Mouse (Mus musculus): ENCODE data around the gene Otub1. TPM values are rescaled to one million over a fixed set of nuclear protein-coding genes. Genes with fewer than 3 reads are reported as not detected.
A peak's percentile ranks its signal among the peaks of the same experiment; 100 is the strongest.

The Otub1 gene
- total and polyA plus RNA-seq, 2 experiments from 2014 or later: 127 to 132 TPM

- DNase-seq (ENCODE audit: low spot score) (no peak), ATAC-seq (ENCODE audit: insufficient read depth, low read depth) (no peak)
- H3K4me1 ChIP-seq (ENCODE audit: control insufficient read depth, insufficient read depth): peaks cover 32% of the 10 kb centered on the region
- H3K27me3 ChIP-seq (ENCODE audit: control insufficient read depth, insufficient read depth, low read length): no peaks in the 10 kb centered on the region
- WGBS: 82% methylated on average over 7 of the region's 7 CpGs
- no peak overlapping the region for H3K27ac ChIP-seq (ENCODE audit: low read depth)
- H3K9me3 ChIP-seq (replicated peaks; ENCODE audit: control insufficient read depth, low read length): no peaks in the 10 kb centered on the region
- no peak overlapping the region for H3K9ac ChIP-seq (replicated peaks; ENCODE audit: low read depth, low read length)
- no peak overlapping the region for H3K4me3 ChIP-seq (ENCODE audit: low read depth, low read length)
- TF ChIP-seq EP300 (IDR thresholded peaks at IDR 0.05; ENCODE audit: low read depth) (no peak), CTCF (IDR thresholded peaks at IDR 0.05; ENCODE audit: low read depth) (no peak)
- H3K36me3 ChIP-seq (replicated peaks; ENCODE audit: control insufficient read depth, insufficient read depth, low read length): no peaks in the 10 kb centered on the region
- no peak overlapping the region for H3K4me2 ChIP-seq (ENCODE audit: low read depth, low read length)
Measured at GRCm38 (mm10) chr19:7151300-7151926, 54.7 kb downstream of the Otub1 start.

DNA sequence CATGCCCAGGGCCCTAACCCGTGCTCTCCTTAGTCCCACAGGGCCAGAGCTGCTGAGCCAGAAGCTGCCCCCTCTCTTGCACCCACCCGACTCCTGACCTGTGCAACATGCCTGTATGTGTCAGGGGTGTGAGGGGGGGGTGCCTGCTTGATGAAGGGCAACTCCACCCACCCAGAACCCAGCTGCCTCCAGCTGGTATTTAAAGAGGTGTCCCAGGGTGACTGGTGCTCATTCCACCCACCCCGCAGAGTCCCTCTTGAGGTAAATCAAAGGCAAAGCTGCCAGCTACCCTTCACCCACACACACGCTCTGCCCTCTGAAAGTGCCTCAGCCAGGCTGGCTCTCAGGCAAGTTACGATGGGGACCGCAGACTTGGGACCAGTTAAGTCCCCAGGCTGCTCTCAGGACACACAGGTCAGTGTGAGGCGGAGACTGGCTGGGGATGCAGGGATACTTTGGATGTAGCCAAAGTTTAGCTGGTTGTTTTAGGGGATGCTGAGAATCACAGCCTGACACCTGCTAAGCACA lies 56.9 kb downstream of the Otub1 start:
- Histone ChIP-seq H3K27me3 (ENCODE audit: control insufficient read depth, insufficient read depth, low read length) (no peaks in the 10 kb centered on the region), H3K4me3 (ENCODE audit: low read depth, low read length) (no peak overlapping the region), H3K9me3 (replicated peaks; ENCODE audit: control insufficient read depth, low read length) (no peaks in the 10 kb centered on the region), H3K36me3 (replicated peaks; ENCODE audit: control insufficient read depth, insufficient read depth, low read length) (no peaks in the 10 kb centered on the region), H3K4me1 (ENCODE audit: control insufficient read depth, insufficient read depth) (peaks cover 42% of the 10 kb centered on the region), H3K27ac (ENCODE audit: low read depth) (no peak overlapping the region), H3K9ac (replicated peaks; ENCODE audit: low read depth, low read length) (no peak overlapping the region), H3K4me2 (ENCODE audit: low read depth, low read length) (no peak overlapping the region)
- peak; percentile 22; the same call in 1 of the 2 replicates for ATAC-seq (ENCODE audit: insufficient read depth, low read depth)
- TF ChIP-seq EP300 (IDR thresholded peaks at IDR 0.05; ENCODE audit: low read depth): no peak
- no peak for TF ChIP-seq CTCF (IDR thresholded peaks at IDR 0.05; ENCODE audit: low read depth)
- no peak for DNase-seq (ENCODE audit: low spot score)
- WGBS: 71% methylated on average over 7 of the region's 7 CpGs

GRCm38 (mm10) chr19:7148541-7149085 lies 57.5 kb downstream of the Otub1 start:
- WGBS: 58% methylated on average over 8 of the region's 8 CpGs
- Histone ChIP-seq H3K4me2 (ENCODE audit: low read depth, low read length) (no peak overlapping the region), H3K9ac (replicated peaks; ENCODE audit: low read depth, low read length) (no peak overlapping the region), H3K36me3 (replicated peaks; ENCODE audit: control insufficient read depth, insufficient read depth, low read length) (no peaks in the 10 kb centered on the region), H3K4me3 (ENCODE audit: low read depth, low read length) (no peak overlapping the region), H3K27ac (ENCODE audit: low read depth) (no peak overlapping the region), H3K4me1 (ENCODE audit: control insufficient read depth, insufficient read depth) (peaks cover 45% of the 10 kb centered on the region), H3K9me3 (replicated peaks; ENCODE audit: control insufficient read depth, low read length) (no peaks in the 10 kb centered on the region), H3K27me3 (ENCODE audit: control insufficient read depth, insufficient read depth, low read length) (no peaks in the 10 kb centered on the region)
- DNase-seq (ENCODE audit: low spot score): no peak
- no peak for ATAC-seq (ENCODE audit: insufficient read depth, low read depth)
- no peak for TF ChIP-seq EP300 (IDR thresholded peaks at IDR 0.05; ENCODE audit: low read depth)
- TF ChIP-seq CTCF (IDR thresholded peaks at IDR 0.05; ENCODE audit: low read depth): no peak

Other genes starting within 250 kb of the Otub1 start
- gene Ppp1r14b, start 231.3 kb downstream of the Otub1 start, total RNA-seq (2014; rRNA removed; ENCODE audit: low replicate concordance): 88.3 and 100 TPM in 2 replicates
- 128 and 132 TPM in 2 replicates for gene Ppp1r14b, start 231.3 kb downstream of the Otub1 start, polyA plus RNA-seq (2015; fragmentation: Nextera tagmentation; extraction: Ambion mirVana)
- 24.9 and 46.0 TPM in 2 replicates for gene Plcb3, start 229.8 kb downstream of the Otub1 start, total RNA-seq (2014; rRNA removed; ENCODE audit: low replicate concordance)
- gene Plcb3, start 229.8 kb downstream of the Otub1 start, polyA plus RNA-seq (2015; fragmentation: Nextera tagmentation; extraction: Ambion mirVana): 8.3 and 8.6 TPM in 2 replicates
- gene Fkbp2, start 225.8 kb downstream of the Otub1 start, total RNA-seq (2014; rRNA removed; ENCODE audit: low replicate concordance): 0.65 and 8.5 TPM in 2 replicates
- 59.9 and 65.2 TPM in 2 replicates for gene Fkbp2, start 225.8 kb downstream of the Otub1 start, polyA plus RNA-seq (2015; fragmentation: Nextera tagmentation; extraction: Ambion mirVana)
- gene Vegfb, start 218.7 kb downstream of the Otub1 start, total RNA-seq (2014; rRNA removed; ENCODE audit: low replicate concordance): 74.8 and 122 TPM in 2 replicates
- gene Vegfb, start 218.7 kb downstream of the Otub1 start, polyA plus RNA-seq (2015; fragmentation: Nextera tagmentation; extraction: Ambion mirVana): 193 and 194 TPM in 2 replicates
- 51.4 and 75.2 TPM in 2 replicates for gene Dnajc4, start 213.7 kb downstream of the Otub1 start, total RNA-seq (2014; rRNA removed; ENCODE audit: low replicate concordance)
- gene Dnajc4, start 213.7 kb downstream of the Otub1 start, polyA plus RNA-seq (2015; fragmentation: Nextera tagmentation; extraction: Ambion mirVana): 58.5 and 59.7 TPM in 2 replicates
- 42.1 and 45.3 TPM in 2 replicates for gene Nudt22, start 210.2 kb downstream of the Otub1 start, total RNA-seq (2014; rRNA removed; ENCODE audit: low replicate concordance)
- 48.1 and 49.5 TPM in 2 replicates for gene Nudt22, start 210.2 kb downstream of the Otub1 start, polyA plus RNA-seq (2015; fragmentation: Nextera tagmentation; extraction: Ambion mirVana)
- gene Trpt1, start 210.2 kb downstream of the Otub1 start, total RNA-seq (2014; rRNA removed; ENCODE audit: low replicate concordance): 12.6 and 32.0 TPM in 2 replicates
- gene Trpt1, start 210.2 kb downstream of the Otub1 start, polyA plus RNA-seq (2015; fragmentation: Nextera tagmentation; extraction: Ambion mirVana): 27.1 and 28.4 TPM in 2 replicates
- gene Fermt3, start 186.8 kb downstream of the Otub1 start, total RNA-seq (2014; rRNA removed; ENCODE audit: low replicate concordance): 8.9 and 11.1 TPM in 2 replicates
- gene Fermt3, start 186.8 kb downstream of the Otub1 start, polyA plus RNA-seq (2015; fragmentation: Nextera tagmentation; extraction: Ambion mirVana): 4.9 and 5.1 TPM in 2 replicates
- gene Stip1, start 166.3 kb downstream of the Otub1 start, total RNA-seq (2014; rRNA removed; ENCODE audit: low replicate concordance): 94.6 and 99.7 TPM in 2 replicates
- 98.3 and 98.5 TPM in 2 replicates for gene Stip1, start 166.3 kb downstream of the Otub1 start, polyA plus RNA-seq (2015; fragmentation: Nextera tagmentation; extraction: Ambion mirVana)
- 122 and 170 TPM in 2 replicates for gene Macrod1, start 149.5 kb downstream of the Otub1 start, total RNA-seq (2014; rRNA removed; ENCODE audit: low replicate concordance)
- 112 and 113 TPM in 2 replicates for gene Macrod1, start 149.5 kb downstream of the Otub1 start, polyA plus RNA-seq (2015; fragmentation: Nextera tagmentation; extraction: Ambion mirVana)
- gene Flrt1, start 100.6 kb downstream of the Otub1 start, total RNA-seq (2014; rRNA removed; ENCODE audit: low replicate concordance): 0.23 and 0.89 TPM in 2 replicates
- 1.0 TPM in 2 replicates for gene Flrt1, start 100.6 kb downstream of the Otub1 start, polyA plus RNA-seq (2015; fragmentation: Nextera tagmentation; extraction: Ambion mirVana)
- gene Cox8a, start 11.3 kb upstream of the Otub1 start, total RNA-seq (2014; rRNA removed; ENCODE audit: low replicate concordance): 1,841 and 2,074 TPM in 2 replicates
- gene Cox8a, start 11.3 kb upstream of the Otub1 start, polyA plus RNA-seq (2015; fragmentation: Nextera tagmentation; extraction: Ambion mirVana): 3,012 and 3,042 TPM in 2 replicates
- 30.2 and 44.0 TPM in 2 replicates for gene Naa40, start 34.9 kb upstream of the Otub1 start, total RNA-seq (2014; rRNA removed; ENCODE audit: low replicate concordance)
- 27.8 and 30.4 TPM in 2 replicates for gene Naa40, start 34.9 kb upstream of the Otub1 start, polyA plus RNA-seq (2015; fragmentation: Nextera tagmentation; extraction: Ambion mirVana)
- 18.5 and 40.0 TPM in 2 replicates for gene Rcor2, start 61.0 kb upstream of the Otub1 start, total RNA-seq (2014; rRNA removed; ENCODE audit: low replicate concordance)
- 8.5 and 9.7 TPM in 2 replicates for gene Rcor2, start 61.0 kb upstream of the Otub1 start, polyA plus RNA-seq (2015; fragmentation: Nextera tagmentation; extraction: Ambion mirVana)
- 33.6 and 35.2 TPM in 2 replicates for gene Mark2, start 135.5 kb upstream of the Otub1 start, total RNA-seq (2014; rRNA removed; ENCODE audit: low replicate concordance)
- 17.8 and 19.3 TPM in 2 replicates for gene Mark2, start 135.5 kb upstream of the Otub1 start, polyA plus RNA-seq (2015; fragmentation: Nextera tagmentation; extraction: Ambion mirVana)
- gene Spindoc, start 176.7 kb upstream of the Otub1 start, total RNA-seq (2014; rRNA removed; ENCODE audit: low replicate concordance): 22.0 and 38.7 TPM in 2 replicates
- gene Spindoc, start 176.7 kb upstream of the Otub1 start, polyA plus RNA-seq (2015; fragmentation: Nextera tagmentation; extraction: Ambion mirVana): 11.7 and 13.7 TPM in 2 replicates
- 29.6 and 44.0 TPM in 2 replicates for gene 2700081O15Rik, start 211.3 kb upstream of the Otub1 start, total RNA-seq (2014; rRNA removed; ENCODE audit: low replicate concordance)
- gene 2700081O15Rik, start 211.3 kb upstream of the Otub1 start, polyA plus RNA-seq (2015; fragmentation: Nextera tagmentation; extraction: Ambion mirVana): 2.1 and 2.3 TPM in 2 replicates